Mouse (Mus musculus) heart, adult 2 months (tissue): ENCODE results near the gene Ppp6r2. TPM values are rescaled to one million over a fixed set of nuclear protein-coding genes. Genes with fewer than 3 reads are reported as not detected.

Experiments used
- DNase-seq, 2 experiments: peaks; one replicate each; pipeline ENCODE4 v3.0.0; 2021
- H3K27ac ChIP-seq: fragments of 200-600 bp; 2 replicates; pipeline ENCODE4 v1.8.1; 2022
- H3K27me3 ChIP-seq: fragments of 200-500 bp; 2 replicates; pipeline ENCODE4 v1.6.1; 2012; ENCODE audit warnings: mild to moderate bottlenecking, low read length, inconsistent platforms, mixed read lengths; ENCODE audit not compliant: control insufficient read depth, insufficient read depth
- H3K36me3 ChIP-seq: fragments of 200-500 bp; 2 replicates; pipeline ENCODE4 v1.6.1; 2012; ENCODE audit warnings: low read length, inconsistent platforms; ENCODE audit not compliant: control insufficient read depth, insufficient read depth
- H3K4me1 ChIP-seq: fragments of 200-500 bp; 2 replicates; pipeline ENCODE4 v1.6.1; 2011; ENCODE audit warnings: low read length; ENCODE audit not compliant: control insufficient read depth, insufficient read depth
- H3K4me3 ChIP-seq: fragments of 200-600 bp; 2 replicates; pipeline ENCODE4 v1.8.1; 2022
- H3K79me2 ChIP-seq: fragments of 200-500 bp; replicated peaks from 2 replicates; pipeline ENCODE4 v1.6.1; 2012; ENCODE audit warnings: mild to moderate bottlenecking, inconsistent platforms, low read length, moderate library complexity, mixed read lengths; ENCODE audit not compliant: control insufficient read depth, insufficient read depth
- H3K9ac ChIP-seq: fragments of 200-500 bp; 2 replicates; pipeline ENCODE4 v1.6.1; 2012; ENCODE audit warnings: low read depth, mild to moderate bottlenecking, control low read depth, inconsistent platforms, low read length, mixed read lengths
- CTCF ChIP-seq: fragments of 200-600 bp; IDR thresholded peaks from 2 replicates; pipeline ENCODE4 v1.8.1; 2022; ENCODE audit warnings: antibody characterized with exemption, mild to moderate bottlenecking, moderate library complexity
- EP300 ChIP-seq: fragments of 200-500 bp; IDR thresholded peaks from 2 replicates; pipeline ENCODE4 v1.6.1; 2011; ENCODE audit warnings: low read depth, low read length, control low read depth; ENCODE audit not compliant: insufficient read depth
- POLR2A ChIP-seq: fragments of 200-500 bp; IDR thresholded peaks from 2 replicates; pipeline ENCODE4 v1.6.1; 2011; ENCODE audit warnings: mild to moderate bottlenecking, low read depth, low read length, control low read depth; ENCODE audit not compliant: insufficient read depth
- WGBS: fragments of 180-500 bp; shearing (Covaris S2); methylation state at CpG from one replicate; pipeline ENCODE4 v1.1.7; 2018; 5-methylcytosine and 5-hydroxymethylcytosine counted together
- intact Hi-C: fragments of 180-260 bp; cut with DNase I; formaldehyde crosslinking; loops from one replicate; pipeline ENCODE4 v1.15.1; 2025
- polyA plus RNA-seq: library from polyadenylated mRNA; depleted of rRNA; stranded (reverse); fragments of >200 nt; gene quantifications from 2 replicates; pipeline ENCODE4 v1.2.3, GENCODE M21; 2012
- total RNA-seq, 2 experiments: library from RNA; stranded (reverse); gene quantifications; 2 replicates each; pipeline ENCODE4 v1.2.3; 2021

Ppp6r2 gene
- total and polyA plus RNA-seq, 3 experiments: 66.7 to 107 (median 79.0) TPM

GRCm38 (mm10) chr15:89197056-89197455, 14.3 kb upstream of the Ppp6r2 start:
- H3K36me3 ChIP-seq: no peaks in the 10 kb centered on the region
- intact Hi-C loops: loop anchor here (2.0 kb wide), 2 partner anchors 38 to 68 kb away; partner anchors contain the start of gene Hdac10
- peak overlapping the region; percentile 100 for H3K27ac ChIP-seq
- DNase-seq: no peak
- H3K4me3 ChIP-seq: peak overlapping the region; percentile 84
- H3K9ac ChIP-seq: peak overlapping the region; percentile 68
- H3K4me1 ChIP-seq: peaks cover 6% of the 10 kb centered on the region
- WGBS: 65% methylated on average over 15 of the region's 15 CpGs
- H3K79me2 ChIP-seq: no peaks in the 10 kb centered on the region
- TF ChIP-seq CTCF (no peak), POLR2A (no peak), EP300 (no peak)
- no peaks in the 10 kb centered on the region for H3K27me3 ChIP-seq

GRCm38 (mm10) chr15:89207457-89207856, 3.9 kb upstream of the Ppp6r2 start:
- no peak for TF ChIP-seq EP300
- no peak for TF ChIP-seq CTCF
- TF ChIP-seq POLR2A: no peak
- intact Hi-C loops: no loop called here
- H3K9ac ChIP-seq: no peak overlapping the region
- no peak overlapping the region for H3K27ac ChIP-seq
- no peaks in the 10 kb centered on the region for H3K36me3 ChIP-seq
- WGBS: 91% methylated on average over 4 of the region's 4 CpGs
- H3K4me1 ChIP-seq: peaks cover 3% of the 10 kb centered on the region; the same call in 1 of the 2 replicates
- H3K27me3 ChIP-seq: no peaks in the 10 kb centered on the region
- no peak for DNase-seq
- 0 out of 2 replicates have a peak, but pooled peaks cover under 1% of the 10 kb centered on the region for H3K79me2 ChIP-seq
- H3K4me3 ChIP-seq: no peak overlapping the region

GRCm38 (mm10) chr15:89209886-89210761, 1.2 kb upstream of the Ppp6r2 start:
- H3K79me2 ChIP-seq: 0 out of 2 replicates have a peak, but pooled peaks cover 2% of the 10 kb centered on the region
- 5% methylated on average over 22 of the region's 22 CpGs for WGBS
- DNase-seq: peak; percentile 89 to 92
- peaks cover 6% of the 10 kb centered on the region for H3K4me1 ChIP-seq
- H3K27me3 ChIP-seq: no peaks in the 10 kb centered on the region
- H3K36me3 ChIP-seq: no peaks in the 10 kb centered on the region; the same call in none of the 2 replicates
- peak overlapping the region; percentile 100 for H3K4me3 ChIP-seq
- intact Hi-C loops: loop anchor here (2.0 to 5.0 kb wide), 2 partner anchors 51 to 107 kb away; partner anchors contain the start of gene Sbf1
- H3K27ac ChIP-seq: peak overlapping the region; percentile 99
- peak overlapping the region; percentile 66 for H3K9ac ChIP-seq
- TF ChIP-seq EP300 (0 out of 2 replicates have a peak, but pooled peaks have one; percentile 35), CTCF (peak; percentile 95), POLR2A (no peak)

GRCm38 (mm10) chr15:89211716-89212461, 536 bp downstream of the Ppp6r2 start:
- peaks cover 7% of the 10 kb centered on the region for H3K4me1 ChIP-seq
- peak overlapping the region; percentile 99 for H3K27ac ChIP-seq
- peak overlapping the region; percentile 100 for H3K4me3 ChIP-seq
- TF ChIP-seq POLR2A (no peak), EP300 (no peak), CTCF (no peak)
- intact Hi-C loops: loop anchor here (1.0 to 5.0 kb wide), 4 partner anchors 16 to 137 kb away; partner anchors contain the start of genes Dennd6b, Sbf1 and Trabd
- WGBS: 2% methylated on average over 35 of the region's 35 CpGs
- DNase-seq: no peak
- H3K9ac ChIP-seq: peak overlapping the region; percentile 97
- H3K79me2 ChIP-seq: 0 out of 2 replicates have a peak, but pooled peaks cover 2% of the 10 kb centered on the region
- peaks cover 6% of the 10 kb centered on the region for H3K36me3 ChIP-seq
- no peaks in the 10 kb centered on the region for H3K27me3 ChIP-seq

GRCm38 (mm10) chr15:89212495-89212894, 1.1 kb downstream of the Ppp6r2 start:
- intact Hi-C loops: loop anchor here (5.0 kb wide), 1 partner anchor 105 kb away; the partner anchor contains the start of gene Sbf1
- H3K36me3 ChIP-seq: peaks cover 6% of the 10 kb centered on the region
- H3K4me3 ChIP-seq: peak overlapping the region; percentile 100
- peak overlapping the region; percentile 97; the same call in 1 of the 2 replicates for H3K9ac ChIP-seq
- no peak overlapping the region; the same call in 1 of the 2 replicates for H3K27ac ChIP-seq
- peaks cover 7% of the 10 kb centered on the region for H3K4me1 ChIP-seq
- no peaks in the 10 kb centered on the region for H3K27me3 ChIP-seq
- no peak for TF ChIP-seq EP300
- no peak for TF ChIP-seq POLR2A
- no peak for TF ChIP-seq CTCF
- DNase-seq: no peak
- 0 out of 2 replicates have a peak, but pooled peaks cover 2% of the 10 kb centered on the region for H3K79me2 ChIP-seq
- WGBS: 69% methylated on average over 6 of the region's 6 CpGs
